Mouse (Mus musculus) hematopoietic stem cell, adult 5-6 weeks (primary cell): ENCODE measurements around the gene Eef2kmt. TPM values are rescaled to one million over a fixed set of nuclear protein-coding genes. Genes with fewer than 3 reads are reported as not detected.
"Not testable (repeated sequence)": the region's sequence is repeated elsewhere in the genome, so short reads cannot be mapped to it uniquely, and the experiment has no call there.

ENCODE experiments used
- ATAC-seq, 2 experiments: fragments of 125-278 bp in 1 of 2; replicated peaks in 1 of 2; 2 replicates each; pipeline ENCODE4 v1.8.0; 2016 to 2017; ENCODE audit warnings: inconsistent platforms in 2 of 2, mild to moderate bottlenecking in 2 of 2, moderate number of reproducible peaks in 2 of 2, low read depth in 1 of 2, moderate TSS enrichment in 1 of 2; ENCODE audit not compliant: low FRiP score in 2 of 2, poor library complexity in 2 of 2, severe bottlenecking in 2 of 2, insufficient read depth in 1 of 2, low TSS enrichment in 1 of 2
- total RNA-seq: library from RNA; stranded (forward); fragments of 172-1452, 232-1000 nt; gene quantifications from 2 replicates; pipeline ENCODE4 v1.2.3, GENCODE M21; 2017

Eef2kmt gene
- total RNA-seq, 1 experiment from 2014 or later: 26.2 TPM

DNA sequence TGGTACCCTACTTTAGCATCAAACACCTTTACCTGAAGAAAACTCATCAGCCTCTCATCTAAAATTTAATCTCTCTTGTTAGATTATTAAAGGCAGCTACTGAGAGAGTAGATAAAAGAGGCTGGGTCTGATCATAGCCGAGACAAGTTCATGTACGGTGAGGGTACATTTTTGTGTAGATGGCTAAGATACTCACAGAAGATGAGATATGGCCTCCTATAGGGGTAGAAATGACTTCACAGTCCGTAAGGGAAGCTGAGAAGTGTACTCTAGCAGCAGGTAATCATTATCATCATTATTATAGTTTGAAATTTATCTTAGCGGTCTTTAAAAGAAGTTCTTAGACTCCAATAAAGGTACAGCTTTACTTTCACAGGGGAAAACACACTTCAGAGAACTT, 22.8 kb downstream of the Eef2kmt start:
- ATAC-seq: no peak

DNA sequence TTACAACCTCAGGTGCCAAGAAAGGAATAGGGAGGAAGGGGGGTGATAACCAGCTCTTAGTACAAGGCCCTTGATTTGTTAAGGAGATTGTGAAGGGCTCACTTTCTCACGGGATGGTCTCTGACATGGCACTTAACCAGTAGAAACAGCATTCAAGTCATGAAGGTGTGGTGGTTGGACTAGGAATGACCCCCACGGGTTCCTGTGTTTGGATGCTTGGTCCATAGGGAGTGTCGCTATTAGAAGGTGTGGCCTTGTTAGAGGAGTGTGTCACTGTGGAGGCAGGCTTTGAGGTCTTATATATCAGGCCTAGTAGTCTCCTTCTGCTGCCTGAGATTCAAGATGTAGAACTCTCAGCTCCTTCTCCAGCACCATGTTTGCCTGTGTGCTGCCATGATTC, 27.7 kb downstream of the Eef2kmt start:
- ATAC-seq: not testable (repeated sequence)

DNA sequence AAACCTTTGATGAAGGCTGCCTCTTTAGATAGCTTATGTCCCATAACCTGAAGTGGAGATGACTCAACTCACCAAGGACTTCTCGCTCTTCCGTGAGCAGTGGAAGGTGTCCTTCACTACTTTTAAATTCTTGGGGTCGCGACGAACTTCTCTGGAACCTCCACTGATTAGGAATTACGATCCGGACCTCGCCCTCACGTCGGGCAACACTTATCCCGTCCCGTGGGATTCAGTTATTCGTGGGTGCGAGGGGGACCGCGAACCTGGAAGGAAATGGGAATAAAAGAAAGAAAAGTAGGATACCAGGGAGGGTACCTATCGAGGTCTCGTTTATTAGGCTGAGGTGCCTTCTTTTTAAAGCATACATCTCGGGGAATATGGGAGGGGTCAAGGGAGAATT, 28.3 kb downstream of the Eef2kmt start:
- not testable (repeated sequence) for ATAC-seq

DNA sequence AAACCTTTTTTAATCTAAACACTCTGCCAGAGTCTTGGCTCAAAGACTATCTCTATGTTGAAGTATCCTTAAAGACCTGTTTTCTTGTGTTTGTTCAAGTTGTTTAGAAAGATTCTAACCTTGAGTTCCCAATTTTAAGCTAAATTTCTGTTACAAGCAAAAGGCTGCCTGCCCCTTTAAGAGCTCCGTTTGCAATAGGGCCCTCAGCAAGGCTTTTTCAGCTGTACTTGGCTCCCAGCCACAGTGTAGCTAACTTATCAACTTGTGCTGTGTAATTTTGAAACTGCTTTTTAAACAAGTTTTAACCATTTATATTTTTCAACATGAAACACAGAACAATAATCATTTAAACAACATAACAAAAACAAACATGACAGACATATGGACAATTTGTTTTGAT, 29.2 kb downstream of the Eef2kmt start:
- not testable (repeated sequence) for ATAC-seq

- no peak for ATAC-seq
These were observed 33.6 kb downstream of the Eef2kmt start, which contains the start of gene AU021092 for GRCm38 (mm10) chr16:5222140-5222539. TSS of gene AU021092 (minus strand) at chr16:5222299.

DNA sequence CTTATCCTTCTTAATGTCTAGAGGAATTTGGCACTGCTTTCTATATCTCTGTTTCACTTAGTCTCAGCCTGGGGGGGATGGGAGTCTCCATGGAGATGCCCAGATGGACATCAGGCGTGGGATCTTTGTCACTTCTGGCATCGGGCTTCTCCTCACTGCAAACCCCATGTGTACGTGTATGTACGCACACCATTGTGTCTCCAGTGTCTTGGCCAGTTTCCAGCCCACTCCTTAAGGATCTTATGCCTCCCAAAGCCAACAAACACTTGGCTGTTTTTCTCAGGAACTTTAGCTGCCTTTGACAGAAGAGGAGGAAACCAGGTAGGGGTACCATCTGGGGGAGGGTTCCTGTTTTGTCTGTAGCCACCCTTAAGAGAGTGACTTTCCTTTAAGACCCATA, 34.4 kb downstream of the Eef2kmt start:
- no peak for ATAC-seq

DNA sequence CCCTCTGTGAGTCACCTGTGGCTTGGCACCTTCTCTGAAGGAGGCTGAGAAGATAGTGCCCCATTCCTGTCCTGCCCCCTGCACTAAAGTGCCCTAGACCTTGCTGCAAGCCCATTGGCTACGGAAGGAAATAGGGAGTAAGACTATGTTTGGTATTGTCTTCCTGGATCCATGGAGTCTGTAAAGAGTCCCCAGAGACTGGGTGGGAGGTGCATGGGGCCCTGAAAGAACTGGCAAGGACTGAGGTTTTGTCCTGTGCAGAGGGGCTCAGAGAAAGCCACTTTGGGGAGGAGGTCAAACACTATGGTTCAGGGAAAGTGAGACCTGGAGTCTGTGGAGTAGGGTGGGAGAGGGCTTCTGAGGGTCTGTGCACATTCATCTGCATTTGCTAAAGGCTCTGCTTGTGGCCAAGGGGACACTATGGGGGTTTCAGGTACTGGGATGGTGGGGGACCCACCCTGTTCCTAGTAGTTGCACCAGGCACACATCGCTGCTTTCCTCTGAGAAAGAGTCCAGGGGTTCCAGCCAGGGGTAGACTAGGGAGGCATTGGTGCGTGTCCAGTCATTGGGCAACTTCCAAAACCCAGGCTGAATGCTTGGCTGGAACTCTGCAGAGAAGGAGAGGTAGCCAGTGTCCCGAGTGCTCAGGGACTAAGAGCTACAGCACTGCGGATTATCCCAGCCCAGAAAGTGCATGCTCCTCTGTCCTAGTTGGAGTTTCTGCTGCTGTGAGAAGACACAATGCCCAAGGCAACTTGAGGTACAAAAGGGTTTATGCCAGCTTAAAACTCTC, 38.2 kb downstream of the Eef2kmt start:
- no peak for ATAC-seq

DNA sequence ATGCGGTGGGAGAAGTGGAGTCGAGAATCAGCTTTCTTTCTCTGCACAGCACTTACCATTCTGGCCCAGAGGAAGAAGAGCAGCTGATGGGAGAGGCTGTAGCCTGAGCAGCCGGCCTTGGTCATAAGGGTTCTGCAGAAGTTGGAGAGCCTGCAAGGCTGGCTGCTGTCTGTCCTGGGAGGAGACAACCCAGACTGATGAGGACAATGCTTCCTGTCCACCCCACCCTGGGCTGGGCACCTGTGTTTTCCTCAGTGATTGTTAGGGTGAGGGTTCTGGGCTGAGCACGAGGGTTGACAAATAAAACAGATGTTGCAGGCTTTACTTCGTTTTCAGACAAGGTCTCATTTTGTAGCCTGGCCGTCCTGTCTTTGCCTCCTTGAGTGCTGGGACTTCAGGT, 39.1 kb downstream of the Eef2kmt start:
- ATAC-seq: no peak

DNA sequence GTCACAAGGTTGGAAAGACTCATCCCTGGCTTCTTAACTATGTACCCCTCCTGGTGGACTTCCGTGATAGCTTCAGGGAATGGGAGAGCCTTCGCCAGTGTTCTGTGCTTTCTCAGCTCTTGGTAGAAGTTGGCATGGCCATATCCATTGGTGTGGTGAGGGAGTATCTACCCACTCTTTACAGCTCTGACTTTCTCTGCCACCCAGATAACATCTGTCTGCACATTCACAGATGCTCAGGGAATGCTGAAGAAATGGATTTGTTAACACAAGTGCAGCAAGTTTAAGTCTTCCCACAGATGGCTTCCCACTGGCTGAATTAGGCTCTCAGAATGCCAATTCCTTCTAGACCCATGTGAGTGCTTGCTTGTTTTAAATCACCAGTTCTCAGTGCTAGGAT, 41.7 kb downstream of the Eef2kmt start:
- no peak for ATAC-seq

- no peak for ATAC-seq
These were observed 43.6 kb downstream of the Eef2kmt start for GRCm38 (mm10) chr16:5212150-5212549.

DNA sequence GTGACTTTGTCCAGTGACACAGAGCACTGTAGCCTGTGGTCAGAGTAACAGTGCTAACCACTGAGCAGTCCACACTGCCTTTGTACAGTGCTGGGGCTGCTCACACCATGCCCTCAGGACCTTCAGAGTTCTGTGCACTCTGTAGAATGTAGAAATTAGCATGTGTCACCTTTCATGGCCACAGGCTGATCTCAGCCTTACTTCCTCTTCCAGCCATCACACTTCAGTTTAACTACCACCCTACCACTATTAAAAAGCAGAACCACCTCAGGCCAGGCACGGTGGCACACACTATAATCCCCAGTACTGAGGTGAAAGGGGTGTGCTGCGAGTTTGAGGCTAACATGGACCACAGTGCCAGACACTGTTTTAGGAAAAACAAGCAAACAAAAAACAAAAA, 45.4 kb downstream of the Eef2kmt start:
- peak; percentile 93 to 98 for ATAC-seq

GRCm38 (mm10) chr16:5206051-5206450, 49.7 kb downstream of the Eef2kmt start:
- no peak for ATAC-seq

GRCm38 (mm10) chr16:5205431-5205970, 50.3 kb downstream of the Eef2kmt start:
- ATAC-seq: no peak

GRCm38 (mm10) chr16:5203668-5204433, 51.9 kb downstream of the Eef2kmt start, which contains the start of gene Nagpa:
TSS of gene Nagpa (minus strand) at chr16:5204012.
- ATAC-seq: peak; percentile 77 to 80

DNA sequence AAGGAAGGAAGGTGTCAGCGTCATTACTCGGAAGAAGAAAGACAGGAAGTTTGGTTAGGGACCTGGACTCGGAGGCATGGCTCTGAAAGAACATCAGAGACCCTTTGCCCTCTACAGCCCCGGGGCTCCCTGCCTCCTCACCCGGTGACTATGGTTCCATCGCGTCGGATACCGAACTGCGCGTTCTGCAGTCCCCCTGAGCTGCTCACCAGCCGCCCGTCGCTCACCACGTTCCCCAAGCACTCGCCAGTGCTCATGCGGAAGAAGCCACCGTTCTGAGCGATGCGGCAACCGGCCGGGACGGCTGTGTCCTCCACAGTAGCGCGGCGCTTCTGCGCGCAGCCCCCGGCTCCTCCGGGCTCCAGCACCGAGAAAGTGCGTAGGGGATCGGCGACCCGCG, 52.6 kb downstream of the Eef2kmt start:
- ATAC-seq: peak; percentile 33 to 37; a peak in 3 of 4 replicates

GRCm38 (mm10) chr16:5202681-5203080, 53.1 kb downstream of the Eef2kmt start:
- peak; percentile 51 to 61; a peak in 2 of 4 replicates for ATAC-seq

- ATAC-seq: peak; percentile 49 to 79; a peak in 3 of 4 replicates
These were observed 60.7 kb downstream of the Eef2kmt start for GRCm38 (mm10) chr16:5195080-5195479.
